Mouse (Mus musculus) regulatory T cell (primary cell): ENCODE data around the gene Uri1.

Experiments used
- in situ Hi-C: fragments of 300-600 bp; cut with MboI, MseI; formaldehyde crosslinking; loops from one replicate; pipeline ENCODE4 v1.15.1; 2025; ENCODE audit warnings: high pct_unique_total_duplicates

Gene Uri1

DNA sequence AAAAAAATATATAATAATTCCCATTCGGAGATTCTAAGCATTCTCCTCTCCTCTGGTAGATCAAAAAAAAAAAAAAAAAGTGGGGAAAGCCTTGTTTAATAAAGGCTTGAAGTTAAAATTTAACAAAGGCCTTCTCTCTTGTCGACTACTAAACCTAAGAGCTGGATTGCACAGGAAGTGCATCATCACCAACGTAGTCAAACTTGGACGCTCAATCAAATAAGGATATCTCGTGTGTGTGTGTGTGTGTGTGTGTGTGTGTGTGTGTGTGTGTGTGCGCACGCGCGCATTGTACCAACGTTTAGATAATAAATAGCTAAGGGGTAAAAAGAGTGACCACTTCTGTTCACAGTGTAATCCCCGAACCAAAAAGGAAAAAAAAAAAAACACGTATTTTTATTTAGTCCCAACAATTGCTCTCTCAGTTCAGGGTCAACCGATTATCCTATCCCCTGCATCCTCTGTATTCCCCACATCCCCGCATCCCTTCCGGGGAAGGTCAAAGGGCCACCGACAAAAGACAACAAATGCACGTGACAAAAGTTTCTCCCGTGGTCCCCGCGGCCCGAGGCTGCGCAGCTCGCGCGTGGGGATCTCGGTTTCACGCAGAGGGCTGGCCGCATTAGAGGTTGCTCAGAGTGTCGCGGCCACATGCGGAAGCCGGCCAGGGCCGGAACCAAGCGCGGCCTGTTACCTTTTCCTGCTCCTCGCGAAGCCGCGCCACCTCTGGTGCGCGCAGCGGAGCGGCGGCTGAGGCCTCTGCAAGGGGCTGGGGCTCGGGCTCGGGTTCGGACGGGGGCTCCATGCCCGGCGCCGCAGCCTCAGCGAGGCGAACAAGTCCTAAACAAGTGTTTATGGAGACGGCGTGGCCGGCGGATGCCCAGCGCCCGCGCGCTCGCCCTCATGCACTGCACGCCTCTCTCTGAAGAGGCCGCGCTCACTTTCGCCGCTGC lies 4.7 kb downstream of the Uri1 start:
- in situ Hi-C loops: loop anchor here (25.0 kb wide), 1 partner anchor 1644 kb away; no protein-coding TSS in a partner anchor

DNA sequence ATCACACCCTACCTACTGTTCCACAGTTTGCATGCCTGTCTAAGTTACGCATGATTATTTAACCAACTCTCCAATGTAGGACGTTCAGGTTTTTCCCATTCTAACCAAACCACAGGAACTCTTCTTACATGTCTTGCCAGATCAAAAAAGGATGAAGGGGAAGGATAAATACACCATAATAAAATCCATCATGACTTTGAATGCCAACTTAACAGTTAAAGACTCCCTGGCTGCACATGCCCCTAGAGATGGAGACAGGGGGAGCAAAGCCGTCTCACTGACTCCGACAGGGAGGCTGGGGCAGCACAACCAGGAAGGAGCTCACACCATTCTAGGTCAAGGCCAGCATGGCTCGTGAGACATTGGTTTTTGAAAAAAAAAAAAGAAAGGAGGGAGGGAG lies 8.0 kb downstream of the Uri1 start:
- in situ Hi-C loops: loop anchor here (25.0 kb wide), 1 partner anchor 1647 kb away; no protein-coding TSS in a partner anchor

DNA sequence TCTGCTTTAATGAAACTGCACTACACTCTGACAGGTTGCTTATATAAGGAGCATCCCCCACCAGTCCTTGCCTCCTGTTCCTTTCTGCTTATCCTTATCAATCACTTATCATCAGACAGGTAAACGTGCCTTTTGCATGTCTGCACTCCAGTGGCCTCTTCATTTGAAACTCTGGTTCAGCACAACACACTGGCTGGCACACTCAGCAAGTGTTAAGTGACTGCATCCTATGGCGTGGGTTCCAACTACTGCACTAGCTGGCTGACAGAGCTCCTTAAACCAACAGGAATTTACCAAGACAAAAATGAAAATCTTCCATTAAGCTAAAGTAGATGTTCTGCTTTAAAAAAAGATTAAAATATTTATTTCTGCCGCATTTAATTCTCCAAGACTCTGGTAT lies 9.4 kb downstream of the Uri1 start:
- in situ Hi-C loops: loop anchor here (25.0 kb wide), 1 partner anchor 1648 kb away; no protein-coding TSS in a partner anchor

DNA sequence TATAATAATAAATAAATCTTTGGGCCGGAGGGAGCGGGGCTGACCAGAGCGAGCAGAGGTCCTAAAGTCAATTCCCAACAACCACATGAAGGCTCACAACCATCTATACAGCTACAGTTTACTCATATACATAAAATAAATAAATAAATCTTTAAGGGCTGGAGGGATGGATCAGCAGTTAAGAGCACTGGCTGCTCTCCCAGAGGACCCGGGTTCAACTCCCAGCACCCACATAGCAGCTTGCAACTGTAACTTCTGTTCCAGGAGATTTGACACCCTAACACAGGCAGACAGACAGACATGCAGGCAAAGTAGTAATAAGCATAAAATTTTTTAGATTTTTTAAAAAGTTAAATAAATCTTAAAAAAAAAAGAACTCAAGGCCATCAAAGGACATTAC lies 10.5 kb downstream of the Uri1 start:
- in situ Hi-C loops: loop anchor here (25.0 kb wide), 1 partner anchor 1649 kb away; no protein-coding TSS in a partner anchor

DNA sequence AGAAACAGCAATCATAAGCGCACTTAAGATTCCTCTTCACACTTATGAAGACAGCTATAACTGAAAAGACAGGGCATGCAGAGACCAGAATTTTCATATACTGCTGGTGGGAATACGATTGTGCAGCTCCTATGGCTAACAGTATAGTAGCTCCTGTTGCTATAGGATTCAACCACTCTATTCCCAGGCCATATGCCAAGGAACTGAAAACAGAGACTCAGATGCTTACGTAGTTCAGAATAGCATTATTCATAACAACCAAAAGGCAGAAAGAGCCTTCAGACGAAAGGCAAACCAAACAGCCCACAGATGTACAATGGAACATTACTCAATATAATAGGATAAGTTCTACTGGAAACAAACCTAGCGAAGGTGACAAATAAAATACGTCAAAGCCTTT lies 15.0 kb downstream of the Uri1 start:
- in situ Hi-C loops: loop anchor here (25.0 kb wide), 1 partner anchor 1654 kb away; no protein-coding TSS in a partner anchor

DNA sequence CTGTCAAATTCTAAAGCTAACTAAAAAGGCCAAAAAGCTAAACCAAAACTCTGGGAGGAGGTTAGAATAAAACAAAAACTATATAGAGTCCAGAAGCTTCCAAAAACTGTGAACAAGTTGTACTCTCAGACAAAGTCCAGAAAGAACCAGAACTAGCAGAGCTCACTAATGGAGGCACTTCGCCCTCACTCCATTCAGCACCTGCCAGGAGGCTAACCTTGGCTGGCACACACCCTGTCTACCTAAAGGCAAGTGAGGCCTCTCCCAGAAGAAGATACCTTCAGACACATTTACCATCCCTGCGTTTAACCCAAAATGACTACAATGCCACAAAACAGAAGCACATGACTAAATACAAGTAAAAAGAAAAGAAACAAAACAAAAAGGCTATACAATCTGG lies 20.9 kb downstream of the Uri1 start:
- in situ Hi-C loops: loop anchor here (25.0 kb wide), 1 partner anchor 1660 kb away; no protein-coding TSS in a partner anchor

DNA sequence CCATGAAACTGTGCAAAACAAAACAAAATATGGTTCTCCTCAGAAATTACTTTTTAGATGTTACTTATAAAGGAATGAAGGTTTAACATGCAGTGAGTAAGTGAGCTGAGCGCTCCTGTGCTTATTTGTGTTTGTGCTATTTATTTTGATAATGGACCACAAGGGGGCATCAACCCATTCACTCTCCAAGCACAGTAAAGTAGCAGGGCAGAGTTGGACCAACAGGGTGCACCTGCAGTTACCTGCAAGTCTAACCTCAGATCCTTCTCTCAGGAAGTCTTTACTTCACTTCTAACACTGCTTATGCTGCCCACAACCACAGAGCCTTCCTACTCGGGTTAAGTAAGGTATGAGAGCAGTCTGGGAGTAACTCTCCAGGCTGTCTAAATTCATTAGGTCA lies 23.7 kb downstream of the Uri1 start:
- in situ Hi-C loops: loop anchor here (25.0 kb wide), 1 partner anchor 1663 kb away; no protein-coding TSS in a partner anchor

DNA sequence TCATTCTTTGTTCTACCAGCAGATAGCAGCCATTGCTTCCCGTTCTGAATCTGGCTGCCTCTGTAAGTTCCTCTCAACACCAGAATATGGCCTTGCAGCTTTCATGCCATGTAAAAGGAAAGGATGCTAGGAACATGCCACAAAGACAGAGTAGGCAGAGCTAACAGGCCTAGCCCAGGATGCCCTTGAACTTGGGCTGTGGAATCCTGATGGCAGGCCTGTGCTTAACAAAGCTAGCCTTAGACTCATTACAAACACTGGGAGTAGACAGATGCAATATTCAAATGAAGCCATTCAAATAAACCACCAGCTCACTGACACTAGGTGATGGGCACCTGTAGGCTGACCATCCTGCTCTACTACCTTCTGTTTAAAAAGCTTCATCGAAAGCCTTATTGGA lies 30.5 kb downstream of the Uri1 start:
- in situ Hi-C loops: loop anchor here (5.0 kb wide), 1 partner anchor 134 kb away; no protein-coding TSS in a partner anchor

DNA sequence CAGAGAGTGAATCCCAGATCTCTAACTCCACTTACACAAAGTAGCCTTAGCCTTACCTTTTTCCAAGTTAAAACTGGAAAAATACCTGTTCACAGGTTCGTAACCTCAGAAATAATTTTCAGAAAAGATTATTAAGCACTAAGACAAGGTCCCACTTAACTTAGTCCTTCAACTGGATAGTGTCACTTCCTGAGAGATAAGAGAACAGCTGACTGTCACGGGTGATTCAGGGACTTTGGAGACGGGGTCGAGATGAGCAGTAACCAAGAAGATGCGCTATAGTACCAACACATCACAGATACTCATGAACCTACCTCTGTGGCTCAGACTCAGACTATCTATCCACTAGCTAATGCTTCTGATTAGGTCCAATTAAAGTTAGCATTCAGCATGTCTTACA lies 38.5 kb downstream of the Uri1 start:
- in situ Hi-C loops: no loop called here

DNA sequence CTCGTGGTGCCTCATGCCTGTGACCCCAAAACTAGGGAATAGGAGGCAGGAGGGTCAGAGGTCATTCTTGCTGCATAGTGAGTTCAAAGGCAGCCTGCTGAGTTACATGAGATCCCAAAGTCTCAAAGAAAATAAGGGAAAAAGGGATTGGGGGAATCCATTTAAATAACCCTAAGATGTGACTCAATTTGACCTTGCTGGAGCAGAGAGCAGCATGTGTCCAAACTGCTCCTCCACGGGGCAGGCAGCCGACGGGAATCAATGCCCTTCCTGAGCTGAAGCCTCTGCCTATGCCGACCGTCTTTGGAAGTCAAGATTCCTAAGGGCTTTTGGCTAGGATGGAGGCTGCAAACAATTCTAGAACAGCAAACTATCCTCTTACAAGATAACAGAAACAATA lies 39.9 kb downstream of the Uri1 start:
- in situ Hi-C loops: no loop called here

DNA sequence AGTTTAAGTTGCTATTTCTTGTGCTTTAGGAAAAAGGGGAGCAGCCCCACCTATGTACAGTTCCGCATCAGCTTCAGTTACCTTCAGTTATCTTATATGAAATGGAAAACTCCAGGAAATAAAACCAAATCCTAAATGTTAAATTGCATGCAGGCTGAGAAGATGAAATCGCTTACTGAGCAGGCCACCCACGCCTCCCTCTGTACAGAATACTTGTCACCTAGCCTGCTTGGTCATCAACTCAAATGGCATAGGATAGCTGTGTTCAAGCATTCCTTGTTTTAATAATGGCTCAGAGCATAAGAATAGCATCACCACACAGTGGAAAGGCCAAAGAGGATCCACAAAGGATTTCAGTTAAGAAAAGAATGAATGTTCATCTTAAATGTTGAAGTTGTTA lies 43.6 kb downstream of the Uri1 start:
- in situ Hi-C loops: no loop called here

DNA sequence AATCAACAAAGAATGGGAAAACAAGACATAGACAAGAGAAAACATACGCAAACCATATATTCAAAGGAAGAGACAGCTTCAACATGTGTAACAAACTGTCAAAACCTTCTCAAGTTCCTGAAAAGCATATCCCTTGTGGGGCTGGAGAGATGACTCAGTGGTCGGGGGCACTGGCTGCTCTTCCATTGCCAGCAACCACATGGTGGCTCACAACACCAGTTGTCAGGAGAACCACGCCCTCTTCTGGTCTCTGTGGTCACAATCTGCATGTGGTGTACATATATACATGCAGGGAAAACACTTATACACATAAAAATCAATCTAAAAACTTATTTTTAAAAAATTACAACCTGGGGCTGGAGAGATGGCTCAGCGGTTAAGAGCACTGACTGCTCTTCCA lies 44.9 kb downstream of the Uri1 start:
- in situ Hi-C loops: no loop called here

DNA sequence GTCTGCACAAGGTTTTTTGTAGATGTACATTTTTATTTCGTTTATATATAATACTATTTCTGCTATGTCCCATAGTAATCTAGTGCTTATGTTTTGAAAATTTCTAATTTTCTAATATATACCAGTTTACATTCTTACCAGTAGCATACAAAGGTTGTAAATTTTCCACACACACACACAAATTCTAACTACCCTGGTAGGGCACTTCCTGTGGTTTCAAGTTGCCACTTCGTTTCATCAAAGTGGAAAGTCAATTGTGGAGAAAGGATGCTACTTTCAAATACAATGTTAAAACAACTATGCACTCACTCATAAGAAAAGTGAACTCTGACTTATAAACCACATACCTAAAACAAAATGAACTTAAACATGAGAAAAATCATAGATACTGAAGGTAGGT lies 45.7 kb downstream of the Uri1 start:
- in situ Hi-C loops: no loop called here

DNA sequence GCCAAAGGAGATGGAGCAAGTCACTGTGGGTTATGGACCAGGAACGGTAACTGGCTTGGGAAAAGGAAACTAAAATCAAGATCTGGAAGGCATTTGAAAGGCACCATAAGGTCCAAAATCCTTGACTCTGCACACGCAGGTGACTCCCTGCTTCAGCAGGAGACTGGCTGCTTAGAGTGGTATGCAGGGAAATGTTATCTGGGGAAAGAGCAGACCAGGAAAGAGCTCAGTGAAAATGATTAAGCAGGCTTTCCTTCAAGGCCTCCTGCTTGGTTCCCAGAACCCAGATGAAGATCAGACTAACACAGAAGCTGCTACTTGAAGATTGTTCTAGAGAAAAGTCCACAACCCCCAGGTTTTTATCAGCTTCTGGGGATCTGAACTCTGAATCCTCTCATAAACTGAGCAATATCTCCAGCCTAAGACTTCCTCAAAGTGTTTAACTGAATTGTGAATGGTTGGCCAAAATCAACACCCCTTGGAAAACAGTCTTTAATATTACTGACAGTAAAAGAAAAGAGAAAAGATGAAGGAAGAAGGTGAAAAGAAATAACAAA lies 50.3 kb downstream of the Uri1 start:
- in situ Hi-C loops: no loop called here

DNA sequence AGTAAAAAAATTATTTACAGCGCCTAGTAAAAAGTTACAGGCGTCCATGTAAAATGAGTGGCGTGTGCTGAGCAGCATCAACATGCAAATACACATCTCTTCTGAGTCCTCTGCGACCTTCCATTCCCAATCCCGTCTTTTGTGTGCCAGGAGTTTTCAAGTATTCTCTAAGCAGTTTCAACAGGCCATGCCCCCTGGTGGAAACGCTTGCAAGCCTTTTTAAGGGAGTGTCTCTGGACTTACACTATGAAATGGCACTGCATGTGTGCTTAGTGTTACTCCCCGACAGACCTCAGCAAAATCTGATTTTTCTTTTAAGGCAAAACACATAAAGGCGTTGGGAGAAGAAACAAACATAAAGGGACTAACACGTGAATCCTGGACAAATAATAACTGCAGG lies 50.8 kb downstream of the Uri1 start:
- in situ Hi-C loops: no loop called here

DNA sequence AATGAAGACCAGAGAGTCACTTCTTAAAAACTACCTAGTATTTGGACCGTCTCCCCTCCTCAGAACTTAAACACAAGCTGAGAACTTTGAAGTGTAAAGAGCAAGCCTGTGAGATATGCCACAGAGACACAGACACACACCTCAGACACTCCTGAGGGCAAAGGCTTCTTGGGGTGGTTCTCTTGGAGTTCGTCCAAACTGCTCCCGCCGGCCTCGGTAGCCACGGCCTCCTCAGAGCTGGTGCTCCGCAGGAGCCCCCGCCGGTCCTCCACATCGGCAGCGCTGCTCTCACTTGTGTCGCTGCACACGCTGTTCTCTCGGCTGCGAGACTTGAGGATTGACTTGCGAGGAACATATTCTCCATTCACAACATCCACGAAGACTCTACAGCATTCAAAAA lies 61.0 kb downstream of the Uri1 start:
- in situ Hi-C loops: no loop called here

DNA sequence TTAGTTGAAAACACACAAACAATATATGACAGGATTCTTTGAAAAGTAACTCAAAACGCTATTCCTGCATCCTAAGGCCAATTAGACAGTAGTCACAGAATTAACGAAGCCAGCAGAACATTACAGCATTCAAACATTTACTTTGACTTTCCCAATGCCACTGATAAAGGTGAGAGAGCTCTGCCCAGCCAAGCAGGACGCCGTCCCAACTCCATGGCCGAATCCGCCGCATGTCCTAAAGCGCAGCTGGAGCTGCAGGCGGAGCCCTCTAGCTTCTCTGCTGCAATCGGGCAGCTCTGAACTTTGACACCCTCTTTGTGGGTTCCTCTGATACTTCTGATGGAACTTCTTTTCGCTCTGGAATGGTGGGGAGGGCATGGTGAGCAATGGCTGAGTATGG lies 62.1 kb downstream of the Uri1 start:
- in situ Hi-C loops: no loop called here

DNA sequence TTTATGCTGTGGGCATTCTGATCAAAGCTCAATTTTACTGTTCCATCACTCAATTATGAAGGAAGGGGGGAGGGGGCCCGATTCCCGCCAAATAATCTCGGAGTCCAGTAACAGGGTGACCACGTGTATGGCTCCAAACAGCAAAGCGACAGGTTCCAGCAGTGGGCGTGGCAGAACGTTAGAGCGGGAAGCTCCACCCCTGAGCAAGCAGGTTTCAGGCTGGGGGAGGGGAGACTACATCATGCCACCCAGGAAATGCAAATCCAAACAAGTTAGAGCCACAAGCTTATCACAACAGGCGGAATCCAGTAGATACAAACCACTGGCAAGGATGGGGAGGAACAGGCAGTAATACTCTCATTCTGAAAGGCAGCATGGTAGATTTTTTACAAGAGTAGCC lies 71.5 kb downstream of the Uri1 start:
- in situ Hi-C loops: no loop called here

DNA sequence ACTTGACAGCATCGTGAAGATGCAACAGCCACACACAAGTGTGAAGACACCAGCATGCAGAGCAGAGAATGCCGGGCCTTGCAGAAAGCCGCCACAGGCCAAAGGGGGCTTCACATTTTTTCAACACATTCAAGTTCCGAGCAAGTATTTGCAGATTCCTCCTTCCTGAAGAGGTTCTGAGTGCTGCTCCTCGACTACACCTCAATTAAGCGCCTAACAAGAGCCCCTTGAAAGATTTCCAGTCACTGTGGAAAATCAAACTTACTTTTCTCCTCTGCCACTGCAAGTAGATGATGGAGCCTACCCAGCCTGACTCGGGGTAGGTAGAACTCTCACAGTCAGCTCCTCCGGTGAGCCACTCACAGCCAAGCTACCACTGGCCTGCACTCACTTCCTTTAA lies 86.9 kb downstream of the Uri1 start:
- in situ Hi-C loops: no loop called here

DNA sequence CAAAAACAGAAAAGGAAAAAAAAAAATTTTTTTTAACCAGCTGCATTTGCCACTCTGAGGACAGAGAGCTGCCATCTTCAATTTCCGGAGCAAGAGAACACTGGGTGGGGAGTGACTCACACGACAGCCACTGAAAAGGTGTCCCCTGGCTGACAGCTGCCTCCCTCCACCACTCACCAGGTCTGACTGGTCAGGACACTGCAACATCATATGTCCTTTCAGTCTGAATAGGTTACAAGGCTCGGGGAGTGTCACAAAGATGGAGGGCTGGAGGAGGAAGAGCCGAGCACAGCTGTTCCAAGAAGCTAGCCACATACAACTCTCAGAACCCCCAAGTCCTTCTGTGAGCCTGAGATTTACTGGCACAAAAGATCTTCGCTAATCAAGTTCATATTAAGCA lies 87.6 kb downstream of the Uri1 start:
- in situ Hi-C loops: no loop called here

DNA sequence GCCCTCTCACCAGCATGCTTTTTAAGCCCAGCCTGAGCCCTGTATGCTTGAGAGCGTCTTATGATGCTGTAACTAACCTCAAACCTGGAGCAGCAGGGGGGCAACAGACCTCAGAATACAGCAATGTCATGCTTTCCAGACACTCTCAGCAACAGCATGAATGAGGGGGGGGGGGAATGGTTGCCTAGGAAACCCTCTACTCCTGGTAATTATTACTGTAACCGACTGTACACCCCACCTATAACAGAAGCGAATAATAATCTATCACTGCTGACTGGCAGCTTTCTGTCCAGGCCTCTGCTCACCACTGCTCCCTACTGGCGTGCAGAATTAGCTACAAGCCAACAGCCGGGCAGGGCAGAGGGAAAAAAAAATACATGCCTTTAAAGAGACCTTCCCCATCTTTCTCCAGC lies 88.6 kb downstream of the Uri1 start:
- in situ Hi-C loops: no loop called here

DNA sequence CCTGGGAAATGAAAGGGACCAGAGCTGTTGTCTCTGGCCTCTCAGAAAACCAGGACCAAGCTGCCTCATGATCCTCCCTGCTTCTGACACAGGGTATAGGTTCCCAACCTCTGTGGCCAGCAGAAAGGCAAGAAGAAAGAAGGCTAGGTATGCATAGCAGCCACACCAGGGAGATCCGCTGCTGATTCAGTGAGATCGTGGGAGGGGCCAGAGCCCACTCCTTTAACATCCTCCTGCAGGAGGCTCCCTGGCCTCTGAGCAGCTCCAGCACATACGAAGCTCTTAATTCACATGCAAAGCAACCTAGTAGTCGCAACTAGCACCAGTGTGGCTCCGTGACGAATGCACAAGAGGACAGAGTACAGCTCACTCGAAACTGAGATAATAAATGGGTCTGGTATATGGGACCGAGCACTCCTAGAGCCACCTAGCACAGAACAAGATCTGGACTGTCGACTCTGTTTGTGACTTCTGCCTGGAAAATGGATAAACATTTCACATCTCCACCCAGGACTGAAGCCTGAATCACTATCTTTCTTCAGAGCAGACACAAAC lies 89.5 kb downstream of the Uri1 start:
- in situ Hi-C loops: no loop called here

DNA sequence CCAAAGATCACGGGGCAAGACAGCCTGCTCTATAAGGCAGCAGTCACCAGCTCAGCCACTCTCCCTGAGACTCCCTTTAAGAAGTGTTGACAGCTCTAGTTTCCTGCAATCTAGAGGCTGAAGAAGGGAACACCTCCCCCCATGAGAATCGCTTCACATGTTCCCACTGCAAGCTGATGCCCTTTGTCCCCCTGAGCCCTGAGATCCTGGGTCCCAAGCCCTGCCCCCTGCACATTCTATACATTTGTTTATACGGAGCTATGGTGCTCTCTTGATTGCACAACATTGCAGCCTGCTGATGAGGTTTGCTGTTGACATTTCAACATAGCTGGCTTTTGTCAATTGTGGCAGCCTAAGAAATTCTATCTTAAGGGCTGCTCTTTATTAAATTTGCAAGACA lies 91.7 kb downstream of the Uri1 start:
- in situ Hi-C loops: no loop called here
